Mouse (Mus musculus) ES-Bruce4 (cell line): ENCODE data around the gene Gstz1. TPM values are rescaled to one million over a fixed set of nuclear protein-coding genes. Genes with fewer than 3 reads are reported as not detected.

ENCODE experiments used
- H3K27ac ChIP-seq: 2 replicates; pipeline ENCODE4 v1.5.1; 2012; ENCODE audit warnings: low read length, inconsistent platforms; ENCODE audit not compliant: insufficient read depth
- H3K27me3 ChIP-seq: 2 replicates; pipeline ENCODE4 v1.6.1; 2012; ENCODE audit warnings: mild to moderate bottlenecking, low read length, inconsistent platforms; ENCODE audit not compliant: control insufficient read depth, poor library complexity, insufficient read depth, severe bottlenecking
- H3K36me3 ChIP-seq: 2 replicates; pipeline ENCODE4 v1.6.1; 2012; ENCODE audit warnings: inconsistent platforms, mild to moderate bottlenecking, low read length, moderate library complexity; ENCODE audit not compliant: control insufficient read depth, poor library complexity, insufficient read depth, severe bottlenecking
- H3K4me1 ChIP-seq: one replicate; pipeline ENCODE4 v1.8.1; 2011; ENCODE audit warnings: low read length; ENCODE audit not compliant: control insufficient read depth, insufficient read depth
- H3K4me3 ChIP-seq: 2 replicates; pipeline ENCODE4 v1.5.1; 2011; ENCODE audit warnings: low read depth, mild to moderate bottlenecking, low read length
- H3K9ac ChIP-seq: 2 replicates; pipeline ENCODE4 v1.6.1; 2012; ENCODE audit warnings: low read depth, mild to moderate bottlenecking, inconsistent platforms; ENCODE audit not compliant: poor library complexity, severe bottlenecking
- H3K9me3 ChIP-seq: replicated peaks from 2 replicates; pipeline ENCODE4 v1.6.1; 2012; ENCODE audit warnings: mild to moderate bottlenecking, low read length, inconsistent platforms; ENCODE audit not compliant: control insufficient read depth, poor library complexity, insufficient read depth, severe bottlenecking
- CTCF ChIP-seq: IDR thresholded peaks from one replicate; pipeline ENCODE4 v1.8.1; 2011; ENCODE audit warnings: low read depth, low read length
- EP300 ChIP-seq: IDR thresholded peaks from 2 replicates; pipeline ENCODE4 v1.6.1; 2011; ENCODE audit warnings: low read depth, low read length; ENCODE audit not compliant: insufficient read depth
- POLR2A ChIP-seq: IDR thresholded peaks from one replicate; pipeline ENCODE4 v1.8.1; 2011; ENCODE audit warnings: low read length; ENCODE audit not compliant: insufficient read depth
- polyA plus RNA-seq: library from polyadenylated mRNA; stranded (reverse); fragments of >200 nt; gene quantifications from 2 replicates; pipeline ENCODE4 v1.2.4, GENCODE M21; 2011; ENCODE audit warnings: low read depth; ENCODE audit not compliant: missing spikeins, insufficient read depth, insufficient read length

Gene Gstz1
- 34.2 and 40.5 TPM in 2 replicates for polyA plus RNA-seq

DNA sequence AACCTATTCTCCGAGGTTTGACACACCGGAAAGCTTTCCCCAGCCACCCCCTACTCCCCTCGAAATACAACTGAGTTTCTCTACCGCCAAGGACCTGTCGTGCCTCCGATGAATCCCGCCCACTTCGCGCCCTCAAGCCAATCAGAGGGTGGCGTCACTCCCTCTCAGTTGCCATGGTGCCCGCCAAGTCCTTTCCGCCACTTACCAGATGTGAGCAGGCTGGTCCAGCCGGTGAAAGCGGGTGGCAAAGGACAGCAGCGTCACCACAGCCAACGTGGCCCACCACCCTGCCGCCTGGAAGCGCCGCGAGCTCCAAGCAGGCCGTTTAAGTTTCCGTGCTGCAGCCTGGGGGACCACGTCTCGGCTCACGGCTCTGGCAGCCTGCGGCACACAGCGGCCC lies at the start of gene Gstz1:
Gene Gstz1 (plus strand): TSS at position 200 of the 400 bp plus-strand sequence.
- Histone ChIP-seq H3K9me3 (peaks cover 15% of the 10 kb centered on the region), H3K4me1 (no peaks in the 10 kb centered on the region), H3K27ac (peak within 1 kb of the TSS; percentile 72), H3K4me3 (peak within 1 kb of the TSS; percentile 70), H3K27me3 (no peaks in the 10 kb centered on the region), H3K9ac (peak within 1 kb of the TSS; percentile 83), H3K36me3 (no peaks in the 10 kb centered on the region)
- TF ChIP-seq CTCF (no peak), EP300 (0 out of 2 replicates have a peak, but pooled peaks have one; percentile 2)

- TF ChIP-seq EP300: no peak
- no peak for TF ChIP-seq CTCF
- TF ChIP-seq POLR2A: no peak
- H3K27me3 ChIP-seq: no peaks in the 10 kb centered on the region
Observed at GRCm38 (mm10) chr12:87100331-87100730, 46.6 kb upstream of the Gstz1 start.

GRCm38 (mm10) chr12:87102165-87102631 lies 44.8 kb upstream of the Gstz1 start, which contains the start of gene Ngb:
Ngb (minus strand) TSS chr12:87102539.
- H3K36me3 ChIP-seq: no peaks in the 10 kb centered on the region
- no peaks in the 10 kb centered on the region for H3K9me3 ChIP-seq
- no peak within 1 kb of the TSS for H3K27ac ChIP-seq
- H3K4me3 ChIP-seq: peak within 1 kb of the TSS; percentile 58
- no peaks in the 10 kb centered on the region for H3K4me1 ChIP-seq
- TF ChIP-seq CTCF: no peak
- TF ChIP-seq EP300: no peak
- peak within 1 kb of the TSS; percentile 7; the same call in 1 of the 2 replicates for H3K9ac ChIP-seq
- no peaks in the 10 kb centered on the region for H3K27me3 ChIP-seq

More at GRCm38 (mm10) chr12:87100331-87100730, 46.6 kb upstream of the Gstz1 start:
- H3K9ac ChIP-seq: no peak overlapping the region
- H3K4me3 ChIP-seq: no peak overlapping the region
- no peaks in the 10 kb centered on the region for H3K36me3 ChIP-seq
- no peaks in the 10 kb centered on the region for H3K4me1 ChIP-seq
- H3K27ac ChIP-seq: no peak overlapping the region
- H3K9me3 ChIP-seq: no peaks in the 10 kb centered on the region

DNA sequence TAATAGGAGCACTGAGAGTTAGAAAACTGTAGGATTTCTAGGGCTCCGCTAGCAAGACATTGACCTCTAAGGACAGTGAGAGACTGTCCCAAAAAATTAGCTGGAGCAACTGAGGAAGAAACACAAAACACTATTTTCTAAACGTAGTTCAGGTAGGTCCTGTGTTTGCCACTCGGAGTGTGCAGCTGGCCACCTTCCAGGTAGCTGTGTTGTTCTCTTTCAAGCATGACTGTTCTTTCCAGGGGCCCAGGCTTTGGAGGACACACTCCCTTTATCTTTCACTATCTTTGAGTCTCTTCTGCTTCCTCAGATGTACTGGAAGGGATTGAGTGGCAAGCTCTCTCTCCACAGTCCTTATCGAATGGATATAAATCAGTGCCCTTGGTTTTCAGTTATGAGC lies 43.5 kb upstream of the Gstz1 start:
- no peak overlapping the region for H3K27ac ChIP-seq
- no peaks in the 10 kb centered on the region for H3K9me3 ChIP-seq
- no peak overlapping the region for H3K9ac ChIP-seq
- H3K27me3 ChIP-seq: no peaks in the 10 kb centered on the region
- TF ChIP-seq CTCF (no peak), POLR2A (no peak), EP300 (no peak)
- H3K4me3 ChIP-seq: no peak overlapping the region
- no peaks in the 10 kb centered on the region for H3K36me3 ChIP-seq
- H3K4me1 ChIP-seq: no peaks in the 10 kb centered on the region

DNA sequence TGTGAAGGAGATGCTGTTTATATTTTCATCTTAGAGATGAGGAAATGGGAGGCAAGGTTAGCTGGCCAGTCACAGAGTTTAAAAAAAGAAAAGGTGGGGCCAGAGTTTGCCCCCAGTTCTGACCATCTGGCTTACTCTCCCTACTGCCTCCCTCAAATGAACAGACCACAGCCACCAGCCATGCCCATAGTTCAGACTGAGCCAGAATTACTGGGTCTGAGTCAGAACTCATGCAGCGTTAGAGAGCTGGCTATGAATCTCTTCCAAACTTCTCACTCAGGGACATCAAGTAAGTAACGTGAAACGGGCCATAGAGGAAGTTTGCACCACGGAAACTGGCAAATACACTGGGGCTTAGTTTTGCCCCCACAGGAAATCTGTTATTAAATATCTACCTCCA lies 42.2 kb upstream of the Gstz1 start:
- Histone ChIP-seq H3K4me1 (no peaks in the 10 kb centered on the region), H3K27me3 (no peaks in the 10 kb centered on the region)
- TF ChIP-seq EP300 (no peak), POLR2A (no peak), CTCF (no peak)

DNA sequence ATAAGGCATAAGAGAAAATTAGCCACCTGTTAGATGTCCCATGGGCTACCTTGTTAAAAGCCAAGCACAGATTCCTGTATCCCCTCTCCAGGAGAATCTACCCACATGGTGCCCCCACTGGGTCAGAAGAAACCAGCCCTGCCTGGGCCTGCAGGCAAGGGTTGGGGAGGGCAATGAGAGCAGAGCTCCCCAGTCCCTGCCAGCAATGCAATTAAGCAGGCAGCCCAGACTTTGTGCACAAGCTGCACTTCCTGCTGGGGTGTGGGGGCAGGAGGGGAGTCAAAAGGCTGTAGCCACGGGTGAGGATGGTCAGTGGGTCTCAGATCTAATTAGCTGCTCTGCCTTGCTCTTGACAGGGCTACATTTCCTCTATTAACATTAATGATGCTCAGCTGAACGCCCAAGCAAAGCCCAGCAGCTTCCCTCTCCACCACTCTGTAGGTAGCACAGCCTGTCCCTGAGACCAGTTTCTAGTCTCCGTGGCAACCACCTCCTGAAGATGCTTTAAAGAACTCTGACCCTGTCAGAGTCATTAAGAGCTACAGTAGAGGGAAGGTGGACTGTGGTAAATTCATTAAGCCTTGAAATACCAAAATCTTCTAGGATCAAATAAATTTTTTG lies 39.5 kb upstream of the Gstz1 start:
- H3K27ac ChIP-seq: no peak overlapping the region

More for the DNA sequence above, 42.2 kb upstream of the Gstz1 start:
- Histone ChIP-seq H3K27ac (no peak overlapping the region), H3K9me3 (no peaks in the 10 kb centered on the region), H3K4me3 (no peak overlapping the region), H3K36me3 (no peaks in the 10 kb centered on the region), H3K9ac (no peak overlapping the region)

More for the DNA sequence above, 39.5 kb upstream of the Gstz1 start:
- no peaks in the 10 kb centered on the region for H3K9me3 ChIP-seq
- no peaks in the 10 kb centered on the region for H3K27me3 ChIP-seq
- TF ChIP-seq CTCF (no peak), POLR2A (no peak), EP300 (no peak)
- H3K9ac ChIP-seq: no peak overlapping the region
- no peaks in the 10 kb centered on the region for H3K36me3 ChIP-seq
- H3K4me3 ChIP-seq: no peak overlapping the region
- H3K4me1 ChIP-seq: no peaks in the 10 kb centered on the region
